In genomic region chr13:35503362-35503821, GRCm38 (mm10) we compare ENCODE assay signal across 9 mouse cellular contexts.
DNase-seq lines count a peak whose midpoint lies in the region; ATAC-seq and TF ChIP-seq lines count a peak whose summit lies in the region.
"Had no signal": no experiment of that assay in that cellular context is flagged by ENCODE, and none has a peak within 500 bp of the region (broad histone marks: within the 10 kb centered on the region; RNA-seq: fewer than 3 reads in every experiment).

No protein-coding gene starts in this region.

- H3ac ChIP-seq in myocyte (ENCODE audit: control insufficient read depth, insufficient read length) = no peak overlapping the region

- 79% methylated on average over 17 of the region's 17 CpGs for WGBS in midbrain, embryonic 10.5 days
- WGBS in midbrain, embryonic 11.5 days = 80% methylated on average over 17 of the region's 17 CpGs
- 75% methylated on average over 17 of the region's 17 CpGs for WGBS in embryonic facial prominence, embryonic 14.5 days
- WGBS in liver, postnatal 0 days (ENCODE audit: insufficient replicate concordance) = 81% methylated on average over 17 of the region's 17 CpGs

- H3K79me2 ChIP-seq in myocyte (ENCODE audit: control insufficient read depth, insufficient read depth) = no peaks in the 10 kb centered on the region

- no peak overlapping the region for H3K4me3 ChIP-seq in midbrain, embryonic 10.5 days
- H3K4me3 ChIP-seq in midbrain, embryonic 11.5 days (ENCODE audit: low read depth, low read length) = no peak overlapping the region
- H3K4me3 ChIP-seq in embryonic facial prominence, embryonic 14.5 days (ENCODE audit: low read depth, low read length) = no peak overlapping the region
- no peak overlapping the region for H3K4me3 ChIP-seq in myocyte
- no peak overlapping the region for H3K4me3 ChIP-seq in liver, postnatal 0 days (ENCODE audit: low read depth, low read length)
- H3K4me3 ChIP-seq: heart, embryonic 13.5 days had no signal

- ATAC-seq in midbrain, embryonic 11.5 days (ENCODE audit: low FRiP score) = no peak; the same call in 1 of the 2 replicates
- ATAC-seq in embryonic facial prominence, embryonic 14.5 days (ENCODE audit: low read depth) = peak; percentile 76; the same call in 1 of the 2 replicates
- ATAC-seq in liver, postnatal 0 days = no peak
- no peak for ATAC-seq in monocyte, adult 5-6 weeks (replicated peaks; ENCODE audit: insufficient number of reproducible peaks, low FRiP score, low TSS enrichment, poor library complexity, severe bottlenecking)

- TF ChIP-seq CTCF in liver, postnatal 0 days (IDR thresholded peaks at IDR 0.05; ENCODE audit: low read depth) = no peak

- H3K27me3 ChIP-seq in midbrain, embryonic 10.5 days (ENCODE audit: low read depth, poor library complexity, severe bottlenecking) = no peaks in the 10 kb centered on the region
- H3K27me3 ChIP-seq in midbrain, embryonic 11.5 days (ENCODE audit: control insufficient read depth, insufficient read depth, low read length) = no peaks in the 10 kb centered on the region
- no peaks in the 10 kb centered on the region for H3K27me3 ChIP-seq in embryonic facial prominence, embryonic 14.5 days (replicated peaks; ENCODE audit: control insufficient read depth, insufficient read depth, low read length)
- no peaks in the 10 kb centered on the region for H3K27me3 ChIP-seq in myocyte (ENCODE audit: control insufficient read depth, insufficient read depth, insufficient read length)
- H3K27me3 ChIP-seq in liver, postnatal 0 days (ENCODE audit: insufficient read depth, low read length) = no peaks in the 10 kb centered on the region

- H3K36me3 ChIP-seq in midbrain, embryonic 10.5 days = no peaks in the 10 kb centered on the region
- no peaks in the 10 kb centered on the region for H3K36me3 ChIP-seq in midbrain, embryonic 11.5 days (ENCODE audit: control insufficient read depth, insufficient read depth, low read length)
- no peaks in the 10 kb centered on the region for H3K36me3 ChIP-seq in embryonic facial prominence, embryonic 14.5 days (ENCODE audit: control insufficient read depth, insufficient read depth, low read length)
- no peaks in the 10 kb centered on the region for H3K36me3 ChIP-seq in myocyte (ENCODE audit: control insufficient read depth, insufficient read depth)
- H3K36me3 ChIP-seq in liver, postnatal 0 days (replicated peaks; ENCODE audit: insufficient read depth, low read length) = no peaks in the 10 kb centered on the region
- H3K36me3 ChIP-seq: heart, embryonic 13.5 days had no signal

- intact Hi-C loops in heart, postnatal 25 days (cut with DNase I) = no loop called here

- no peak for DNase-seq in midbrain, embryonic 10.5 days (ENCODE audit: low spot score)
- no peak for DNase-seq in midbrain, embryonic 11.5 days (ENCODE audit: low spot score, missing footprints)
- DNase-seq in embryonic facial prominence, embryonic 14.5 days (ENCODE audit: low spot score) = peak; percentile 60
- peak; percentile 40 for DNase-seq in heart, postnatal 25 days (ENCODE audit: low spot score)
- peak; percentile 69 to 74 for DNase-seq in layer of hippocampus, postnatal 14 days (ENCODE audit: low spot score in 2 of 2)
- no peak for DNase-seq in liver, postnatal 0 days

- TF ChIP-seq EP300 in liver, postnatal 0 days (IDR thresholded peaks at IDR 0.05; ENCODE audit: low read depth) = no peak

- no peaks in the 10 kb centered on the region for H3K9me3 ChIP-seq in midbrain, embryonic 10.5 days (replicated peaks)
- H3K9me3 ChIP-seq in midbrain, embryonic 11.5 days (ENCODE audit: control insufficient read depth, low read length) = no peaks in the 10 kb centered on the region
- H3K9me3 ChIP-seq in embryonic facial prominence, embryonic 14.5 days (ENCODE audit: control insufficient read depth, low read length) = no peaks in the 10 kb centered on the region
- H3K9me3 ChIP-seq in liver, postnatal 0 days (ENCODE audit: low read length) = no peaks in the 10 kb centered on the region
- H3K9me3 ChIP-seq: heart, embryonic 13.5 days had no signal

- no peak overlapping the region for H3K9ac ChIP-seq in midbrain, embryonic 11.5 days (ENCODE audit: low read length)
- H3K9ac ChIP-seq in embryonic facial prominence, embryonic 14.5 days (ENCODE audit: low read depth, low read length) = no peak overlapping the region
- no peak overlapping the region for H3K9ac ChIP-seq in liver, postnatal 0 days (replicated peaks)
- H3K9ac ChIP-seq: heart, embryonic 13.5 days had no signal

- no peak overlapping the region for H3K4me2 ChIP-seq in midbrain, embryonic 11.5 days
- no peak overlapping the region for H3K4me2 ChIP-seq in embryonic facial prominence, embryonic 14.5 days (ENCODE audit: low read depth, low read length)
- H3K4me2 ChIP-seq in myocyte (ENCODE audit: low read depth) = no peak overlapping the region
- no peak overlapping the region for H3K4me2 ChIP-seq in liver, postnatal 0 days (ENCODE audit: low read depth, low read length)
- H3K4me2 ChIP-seq: heart, embryonic 13.5 days had no signal

- H3K27ac ChIP-seq in midbrain, embryonic 10.5 days (replicated peaks) = peak overlapping the region; percentile 38; the same call in 1 of the 2 replicates
- H3K27ac ChIP-seq in midbrain, embryonic 11.5 days (ENCODE audit: low read depth, low read length) = no peak overlapping the region
- no peak overlapping the region for H3K27ac ChIP-seq in embryonic facial prominence, embryonic 14.5 days (replicated peaks; ENCODE audit: low read depth, low read length)
- no peak overlapping the region for H3K27ac ChIP-seq in liver, postnatal 0 days (ENCODE audit: low read depth)
- H3K27ac ChIP-seq: heart, embryonic 13.5 days had no signal

- H3K4me1 ChIP-seq in midbrain, embryonic 10.5 days = peaks cover 9% of the 10 kb centered on the region
- no peaks in the 10 kb centered on the region for H3K4me1 ChIP-seq in midbrain, embryonic 11.5 days (ENCODE audit: control insufficient read depth, insufficient read depth, low read length)
- peaks cover 7% of the 10 kb centered on the region for H3K4me1 ChIP-seq in embryonic facial prominence, embryonic 14.5 days (ENCODE audit: control insufficient read depth, insufficient read depth, low read length)
- H3K4me1 ChIP-seq in liver, postnatal 0 days (ENCODE audit: insufficient read depth) = no peaks in the 10 kb centered on the region

- TF ChIP-seq POLR2A in myocyte (IDR thresholded peaks at IDR 0.05; ENCODE audit: insufficient read length, low read depth) = no peak

TF ChIP-seq in myocyte, 11 proteins besides CTCF, POLR2A, EP300 and RAD21:
- TF ChIP-seq TCF12 (IDR thresholded peaks at IDR 0.05; ENCODE audit: insufficient read depth, poor library complexity, severe bottlenecking) (peak; percentile 66), MAX (IDR thresholded peaks at IDR 0.05; ENCODE audit: low read depth) (no peak), MYOG (IDR thresholded peaks at IDR 0.05; ENCODE audit: control insufficient read depth in 1 of 3, insufficient read depth in 1 of 3, insufficient read length in 2 of 3, low read depth in 2 of 3) (peak; percentile 79 to 100 (median 99)), USF1 (IDR thresholded peaks at IDR 0.05; ENCODE audit: low read depth) (no peak), TCF3 (IDR thresholded peaks at IDR 0.05; ENCODE audit: insufficient read length, low read depth) (peak; percentile 99), MYOD1 (IDR thresholded peaks at IDR 0.05; ENCODE audit: control insufficient read depth in 1 of 3, insufficient read length in 2 of 3, low read depth in 2 of 3) (peak in 2 of 3 experiments; percentile 97 to 98), REST (IDR thresholded peaks at IDR 0.05; ENCODE audit: insufficient read depth, insufficient read length) (no peak)

Comparison
In these comparisons a context has a peak if more than half of its experiments do, and no peak if none do; other contexts are left out.
1. DNase-seq: peak in embryonic facial prominence, embryonic 14.5 days (single experiment), heart, postnatal 25 days (single experiment) and layer of hippocampus, postnatal 14 days (2 of 2); none in midbrain, embryonic 10.5 days (single experiment), midbrain, embryonic 11.5 days (single experiment) and liver, postnatal 0 days (single experiment).